Mouse (Mus musculus): ENCODE results near the gene Coq9.
A peak's percentile ranks its signal among the peaks of the same experiment; 100 is the strongest.

GRCm38 (mm10) chr8:94801293-94802095 lies 36.6 kb upstream of the Coq9 start:
- TF ChIP-seq POLR2A (IDR thresholded peaks at IDR 0.05; ENCODE audit: low read depth, low read length) (no peak), CTCF (IDR thresholded peaks at IDR 0.05; ENCODE audit: extremely low read depth, insufficient read length, insufficient replicate concordance, low read depth, low read length) (peak; percentile 47; the same call in 1 of the 2 replicates)

Measured in small intestine, adult 2 months (tissue).